Mouse (Mus musculus): Measurements from ENCODE around the gene Hpn.

Gene Hpn

GRCm38 (mm10) chr7:31070324-31070723 is 44.8 kb downstream of the Hpn start:
- Histone ChIP-seq H3K4me1 (replicated peaks; ENCODE audit: low read depth, low read length) (peaks cover 23% of the 10 kb centered on the region), H3K36me3 (ENCODE audit: insufficient read depth, low read length) (no peaks in the 10 kb centered on the region), H3K4me3 (replicated peaks; ENCODE audit: low read length) (no peak overlapping the region), H3K27me3 (ENCODE audit: insufficient read depth, low read length) (peaks cover 40% of the 10 kb centered on the region), H3K9me3 (ENCODE audit: low read length) (no peaks in the 10 kb centered on the region)
- no peak for TF ChIP-seq POU5F1 (IDR thresholded peaks at IDR 0.05; ENCODE audit: borderline replicate concordance, low read length)
- TF ChIP-seq NANOG (IDR thresholded peaks at IDR 0.05; ENCODE audit: borderline replicate concordance, low read length) = no peak
- no peak for TF ChIP-seq CTCF (conservative IDR thresholded peaks at IDR 0.05; ENCODE audit: low read length)

GRCm38 (mm10) chr7:31069491-31069890 is 45.6 kb downstream of the Hpn start:
- H3K4me3 ChIP-seq (replicated peaks; ENCODE audit: low read length) = no peak overlapping the region
- no peaks in the 10 kb centered on the region for H3K9me3 ChIP-seq (ENCODE audit: low read length)
- peaks cover 47% of the 10 kb centered on the region for H3K27me3 ChIP-seq (ENCODE audit: insufficient read depth, low read length)
- H3K4me1 ChIP-seq (replicated peaks; ENCODE audit: low read depth, low read length) = peaks cover 23% of the 10 kb centered on the region
- no peak for TF ChIP-seq POU5F1 (IDR thresholded peaks at IDR 0.05; ENCODE audit: borderline replicate concordance, low read length)
- no peak for TF ChIP-seq NANOG (IDR thresholded peaks at IDR 0.05; ENCODE audit: borderline replicate concordance, low read length)
- no peak for TF ChIP-seq CTCF (conservative IDR thresholded peaks at IDR 0.05; ENCODE audit: low read length)
- no peaks in the 10 kb centered on the region for H3K36me3 ChIP-seq (ENCODE audit: insufficient read depth, low read length)

GRCm38 (mm10) chr7:31067836-31068235 is 47.3 kb downstream of the Hpn start:
- TF ChIP-seq CTCF (conservative IDR thresholded peaks at IDR 0.05; ENCODE audit: low read length) (no peak), POU5F1 (IDR thresholded peaks at IDR 0.05; ENCODE audit: borderline replicate concordance, low read length) (no peak), NANOG (IDR thresholded peaks at IDR 0.05; ENCODE audit: borderline replicate concordance, low read length) (no peak)
- peak overlapping the region; percentile 75 for H3K4me3 ChIP-seq (replicated peaks; ENCODE audit: low read length)
- H3K36me3 ChIP-seq (ENCODE audit: insufficient read depth, low read length) = no peaks in the 10 kb centered on the region
- H3K4me1 ChIP-seq (replicated peaks; ENCODE audit: low read depth, low read length) = peaks cover 21% of the 10 kb centered on the region
- peaks cover 59% of the 10 kb centered on the region for H3K27me3 ChIP-seq (ENCODE audit: insufficient read depth, low read length)
- H3K9me3 ChIP-seq (ENCODE audit: low read length) = no peaks in the 10 kb centered on the region

- Histone ChIP-seq H3K4me1 (replicated peaks; ENCODE audit: low read depth, low read length) (peaks cover 20% of the 10 kb centered on the region), H3K27me3 (ENCODE audit: insufficient read depth, low read length) (peaks cover 41% of the 10 kb centered on the region), H3K9me3 (ENCODE audit: low read length) (no peaks in the 10 kb centered on the region), H3K4me3 (replicated peaks; ENCODE audit: low read length) (no peak overlapping the region), H3K36me3 (ENCODE audit: insufficient read depth, low read length) (no peaks in the 10 kb centered on the region)
- no peak for TF ChIP-seq POU5F1 (IDR thresholded peaks at IDR 0.05; ENCODE audit: borderline replicate concordance, low read length)
- TF ChIP-seq CTCF (conservative IDR thresholded peaks at IDR 0.05; ENCODE audit: low read length) = no peak
- TF ChIP-seq NANOG (IDR thresholded peaks at IDR 0.05; ENCODE audit: borderline replicate concordance, low read length) = no peak
Measured at GRCm38 (mm10) chr7:31063074-31063560, 52.0 kb downstream of the Hpn start.

- H3K4me3 ChIP-seq (replicated peaks; ENCODE audit: low read length) = no peak overlapping the region
- no peaks in the 10 kb centered on the region for H3K36me3 ChIP-seq (ENCODE audit: insufficient read depth, low read length)
- H3K9me3 ChIP-seq (ENCODE audit: low read length) = no peaks in the 10 kb centered on the region
- H3K4me1 ChIP-seq (replicated peaks; ENCODE audit: low read depth, low read length) = peaks cover 9% of the 10 kb centered on the region
- H3K27me3 ChIP-seq (ENCODE audit: insufficient read depth, low read length) = peaks cover 36% of the 10 kb centered on the region
- TF ChIP-seq POU5F1 (IDR thresholded peaks at IDR 0.05; ENCODE audit: borderline replicate concordance, low read length) = no peak
- no peak for TF ChIP-seq NANOG (IDR thresholded peaks at IDR 0.05; ENCODE audit: borderline replicate concordance, low read length)
- TF ChIP-seq CTCF (conservative IDR thresholded peaks at IDR 0.05; ENCODE audit: low read length) = no peak
Measured at GRCm38 (mm10) chr7:31060621-31061010, 54.5 kb downstream of the Hpn start.

- Histone ChIP-seq H3K27me3 (ENCODE audit: insufficient read depth, low read length) (peaks cover 35% of the 10 kb centered on the region), H3K36me3 (ENCODE audit: insufficient read depth, low read length) (no peaks in the 10 kb centered on the region), H3K4me3 (replicated peaks; ENCODE audit: low read length) (no peak overlapping the region), H3K9me3 (ENCODE audit: low read length) (no peaks in the 10 kb centered on the region), H3K4me1 (replicated peaks; ENCODE audit: low read depth, low read length) (peaks cover 15% of the 10 kb centered on the region)
- TF ChIP-seq CTCF (conservative IDR thresholded peaks at IDR 0.05; ENCODE audit: low read length) (no peak), POU5F1 (IDR thresholded peaks at IDR 0.05; ENCODE audit: borderline replicate concordance, low read length) (no peak), NANOG (IDR thresholded peaks at IDR 0.05; ENCODE audit: borderline replicate concordance, low read length) (no peak)
Measured at GRCm38 (mm10) chr7:31059919-31060620, 55.0 kb downstream of the Hpn start.

- no peaks in the 10 kb centered on the region for H3K9me3 ChIP-seq (ENCODE audit: low read length)
- H3K36me3 ChIP-seq (ENCODE audit: insufficient read depth, low read length) = no peaks in the 10 kb centered on the region
- H3K4me1 ChIP-seq (replicated peaks; ENCODE audit: low read depth, low read length) = peaks cover 24% of the 10 kb centered on the region
- TF ChIP-seq CTCF (conservative IDR thresholded peaks at IDR 0.05; ENCODE audit: low read length) = peak; percentile 97
- TF ChIP-seq NANOG (IDR thresholded peaks at IDR 0.05; ENCODE audit: borderline replicate concordance, low read length) = no peak
- peaks cover 38% of the 10 kb centered on the region for H3K27me3 ChIP-seq (ENCODE audit: insufficient read depth, low read length)
- H3K4me3 ChIP-seq (replicated peaks; ENCODE audit: low read length) = no peak within 1 kb of the TSS
Measured at GRCm38 (mm10) chr7:31059108-31059507, 56.0 kb downstream of the Hpn start, which contains the start of gene Lgi4. Lgi4 (plus strand) TSS chr7:31059342.

- Histone ChIP-seq H3K36me3 (ENCODE audit: insufficient read depth, low read length) (no peaks in the 10 kb centered on the region), H3K27me3 (ENCODE audit: insufficient read depth, low read length) (peaks cover 41% of the 10 kb centered on the region), H3K9me3 (ENCODE audit: low read length) (no peaks in the 10 kb centered on the region), H3K4me3 (replicated peaks; ENCODE audit: low read length) (no peak overlapping the region), H3K4me1 (replicated peaks; ENCODE audit: low read depth, low read length) (peaks cover 33% of the 10 kb centered on the region)
- TF ChIP-seq NANOG (IDR thresholded peaks at IDR 0.05; ENCODE audit: borderline replicate concordance, low read length) = no peak
- no peak for TF ChIP-seq POU5F1 (IDR thresholded peaks at IDR 0.05; ENCODE audit: borderline replicate concordance, low read length)
- TF ChIP-seq CTCF (conservative IDR thresholded peaks at IDR 0.05; ENCODE audit: low read length) = no peak
Measured at GRCm38 (mm10) chr7:31058211-31058610, 56.9 kb downstream of the Hpn start.
